Mouse (Mus musculus): ENCODE measurements around the gene Kif3b. TPM values are rescaled to one million over a fixed set of nuclear protein-coding genes. Genes with fewer than 3 reads are reported as not detected.
A peak's percentile ranks its signal among the peaks of the same experiment; 100 is the strongest.
"Not testable (repeated sequence)": the region's sequence is repeated elsewhere in the genome, so short reads cannot be mapped to it uniquely, and the experiment has no call there.

The Kif3b gene
- total RNA-seq, 4 experiments from 2014 or later, result 49.9 to 53.8 (median 52.3) TPM

DNA sequence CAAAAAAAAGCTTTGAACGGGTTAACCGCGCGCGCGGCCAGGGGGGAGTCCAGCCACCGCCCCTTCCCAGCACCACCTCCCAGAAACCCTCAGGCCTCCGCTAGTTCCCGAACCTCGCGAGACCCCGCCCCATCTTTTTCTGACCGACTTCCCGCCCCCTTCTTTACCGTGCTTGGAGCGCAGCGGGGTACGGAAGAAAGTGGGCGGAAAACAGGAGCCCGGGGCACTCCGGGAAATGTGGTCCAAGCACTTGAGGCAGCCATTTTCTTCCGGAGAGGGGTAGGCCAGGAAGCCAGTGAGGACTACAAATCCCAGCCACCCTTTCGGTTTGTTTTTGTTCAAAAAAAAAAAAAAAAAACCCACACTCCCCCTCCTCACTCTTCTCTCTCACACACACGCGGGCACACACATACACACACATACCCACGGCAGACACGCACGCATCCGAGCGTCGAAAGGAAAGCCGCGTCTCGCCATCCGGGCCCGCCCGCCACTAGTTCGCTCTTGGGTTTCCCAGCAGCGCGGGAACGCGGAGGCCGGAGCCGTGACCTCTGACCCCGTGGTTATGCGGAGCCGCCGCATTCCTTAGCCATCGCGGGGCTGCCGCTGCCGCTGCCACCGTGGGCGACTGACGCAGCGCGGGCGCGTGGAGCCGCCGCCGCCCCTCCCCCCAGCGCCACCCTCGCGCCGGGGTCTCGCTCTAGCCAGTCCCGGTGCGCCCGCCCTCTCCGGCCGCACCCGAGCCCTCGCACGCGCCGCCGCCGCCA lies 54.4 kb downstream of the Kif3b start, which contains the start of gene Asxl1:
Asxl1 (plus strand) TSS at position 376 of the 767 bp plus-strand sequence.
- peak; percentile 87 to 97 for DNase-seq (ENCODE audit: low spot score in 2 of 2)

DNA sequence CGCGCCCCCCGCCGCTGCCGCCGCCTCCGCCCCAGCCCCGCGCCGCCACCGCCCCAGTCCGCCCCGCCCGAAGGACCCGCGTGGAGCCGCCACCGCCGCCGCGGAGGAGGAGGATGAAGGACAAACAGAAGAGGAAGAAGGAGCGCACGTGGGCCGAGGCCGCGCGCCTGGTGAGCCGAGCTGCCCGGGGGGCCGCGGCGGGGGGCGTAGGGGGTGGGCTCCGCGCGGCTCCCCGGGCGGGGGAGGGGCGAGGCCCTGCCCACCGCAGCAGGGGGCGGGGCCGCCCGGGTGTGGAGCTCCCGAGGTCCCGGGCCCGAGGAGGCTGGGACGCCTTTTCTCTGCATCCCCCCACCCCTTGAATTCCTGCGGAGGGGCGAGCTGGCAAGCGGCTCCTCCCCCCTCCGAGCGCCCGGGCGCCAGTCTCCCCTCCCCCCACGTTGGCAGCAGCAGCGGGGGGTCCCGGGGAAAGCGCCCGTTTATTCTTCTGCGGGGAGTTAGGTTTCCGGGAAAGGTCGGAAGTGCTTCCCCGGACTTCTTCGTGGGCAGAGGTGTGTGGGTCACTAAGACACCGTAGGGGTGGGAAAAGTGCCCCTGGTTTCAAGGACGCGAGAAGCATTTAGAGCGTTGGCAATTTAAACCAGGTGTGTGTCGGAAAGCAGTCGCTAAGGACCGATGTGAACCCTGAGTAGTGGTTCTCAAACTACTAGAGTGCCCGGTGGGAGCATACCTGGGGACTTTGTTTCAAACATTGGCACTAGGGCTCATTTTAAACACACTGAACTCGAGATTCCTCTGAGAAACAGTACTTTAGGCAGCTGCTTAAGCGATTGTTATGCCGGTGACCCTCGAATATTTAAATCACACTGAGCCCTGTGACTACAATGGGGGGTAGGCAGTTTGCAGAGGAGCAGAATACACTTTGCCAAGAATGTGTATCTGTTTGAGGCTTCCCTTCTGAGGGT lies 55.3 kb downstream of the Kif3b start:
- DNase-seq (ENCODE audit: low spot score in 2 of 2), result peak; percentile 15 to 34

DNA sequence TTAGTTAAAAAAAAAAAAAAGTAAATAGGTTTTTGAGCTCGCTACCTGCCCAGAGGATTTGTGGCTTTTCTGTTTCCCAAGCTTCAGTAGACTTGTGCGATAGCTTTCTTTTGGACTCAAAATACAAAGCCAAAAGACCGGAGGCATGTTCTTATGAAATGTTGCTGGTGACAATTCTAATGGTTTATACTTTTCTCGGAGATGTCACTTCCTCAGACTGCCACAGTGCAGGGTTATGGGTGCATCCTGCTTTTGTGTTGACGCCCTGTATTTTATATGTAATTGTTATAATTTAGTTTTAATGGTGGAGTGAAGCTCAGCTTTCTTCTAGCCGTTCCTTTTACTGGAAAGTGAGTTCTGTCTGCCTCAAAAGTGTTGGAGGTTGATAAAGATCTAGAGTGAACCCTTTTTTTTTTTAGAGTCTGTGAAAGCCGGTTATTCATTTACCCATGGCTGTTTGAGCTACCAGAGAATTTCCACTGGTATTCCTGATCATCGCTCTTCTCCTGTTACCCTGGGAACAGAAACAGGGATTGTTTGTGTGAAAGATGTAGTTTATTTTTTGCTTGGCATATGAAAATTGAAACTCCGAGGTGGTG lies 56.1 kb downstream of the Kif3b start:
- DNase-seq (ENCODE audit: low spot score in 2 of 2), result no peak

GRCm38 (mm10) chr2:153348100-153348831 lies 57.1 kb downstream of the Kif3b start:
- DNase-seq (ENCODE audit: low spot score in 2 of 2), result no peak

DNA sequence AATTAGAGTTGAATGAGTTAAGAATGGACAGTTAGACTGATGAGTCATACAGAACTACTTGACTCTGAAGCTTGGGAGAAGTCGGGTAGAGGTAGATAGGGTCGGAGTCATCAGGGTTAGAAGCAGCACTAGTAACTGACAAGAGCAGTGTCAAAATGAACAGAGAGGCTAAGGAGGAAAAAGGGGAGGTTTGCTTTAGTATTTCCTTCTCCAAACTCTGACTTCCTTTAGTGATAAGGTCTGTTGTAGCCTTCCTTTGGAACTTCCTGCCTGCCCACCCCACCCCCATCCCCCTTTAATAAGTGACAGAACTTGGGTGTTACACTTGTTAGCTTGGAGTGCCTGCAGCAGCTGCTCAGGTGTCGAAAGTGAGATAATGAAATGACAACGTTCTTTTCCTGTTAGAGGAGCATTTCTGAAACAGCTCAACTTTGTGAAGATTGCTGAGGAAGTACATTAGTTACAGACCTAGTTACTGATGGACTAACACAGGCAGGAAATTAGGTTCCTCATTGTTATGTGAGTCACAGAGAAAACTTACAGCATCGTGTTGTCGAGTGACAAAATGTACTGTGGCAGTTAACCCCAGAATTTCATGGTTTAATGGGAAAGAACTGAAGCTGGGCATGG lies 59.5 kb downstream of the Kif3b start:
- no peak for DNase-seq (ENCODE audit: low spot score in 2 of 2)

- no peak for DNase-seq (ENCODE audit: low spot score in 2 of 2)
Observed at GRCm38 (mm10) chr2:153354648-153355047, 63.4 kb downstream of the Kif3b start.

- DNase-seq (ENCODE audit: low spot score in 2 of 2), result no peak
Observed at GRCm38 (mm10) chr2:153356784-153357183, 65.6 kb downstream of the Kif3b start.

- no peak for DNase-seq (ENCODE audit: low spot score in 2 of 2)
Observed at GRCm38 (mm10) chr2:153361101-153361710, 70.0 kb downstream of the Kif3b start.

DNA sequence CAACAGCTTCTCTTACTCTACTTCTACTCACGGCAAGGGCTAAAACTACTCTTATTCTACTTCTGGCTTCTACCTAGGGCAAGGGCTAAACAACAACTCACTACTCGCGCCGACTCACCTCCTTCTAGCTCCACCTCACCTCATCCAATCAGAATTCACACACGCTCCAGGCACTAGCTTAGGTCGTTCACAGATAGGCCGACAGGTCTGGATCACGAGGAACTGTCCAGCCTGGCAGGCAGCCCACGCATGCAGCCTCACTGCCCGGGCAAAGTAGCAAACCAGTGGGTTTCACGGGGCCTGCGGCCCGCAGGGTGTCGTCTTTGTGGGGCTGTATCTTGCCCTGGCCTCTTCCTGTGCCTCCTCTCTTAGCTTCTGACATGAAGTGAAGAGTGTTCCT lies 73.3 kb downstream of the Kif3b start:
- not testable (repeated sequence) for DNase-seq (ENCODE audit: low spot score in 2 of 2)

GRCm38 (mm10) chr2:153370871-153371270 lies 79.7 kb downstream of the Kif3b start:
- no peak for DNase-seq (ENCODE audit: low spot score in 2 of 2)

DNA sequence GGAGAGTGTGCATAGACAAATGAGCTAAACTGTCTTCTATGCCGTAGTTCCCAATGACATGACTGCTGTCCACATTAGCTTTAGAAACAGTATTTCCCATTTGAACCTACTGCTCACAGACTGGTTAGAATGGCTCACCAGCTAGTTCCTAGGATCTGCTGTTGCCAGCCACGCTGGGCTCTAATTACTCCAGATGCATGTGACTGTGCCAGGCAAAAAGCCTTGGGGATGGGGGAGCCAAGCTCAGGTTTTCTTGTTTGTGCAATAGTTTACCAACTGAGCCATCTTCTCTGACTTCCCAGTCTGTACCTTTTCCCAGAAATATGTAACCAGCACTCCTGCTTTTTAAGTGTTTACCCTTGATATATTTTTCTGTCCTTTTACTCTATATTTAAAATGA lies 84.2 kb downstream of the Kif3b start:
- no peak for DNase-seq (ENCODE audit: low spot score in 2 of 2)

DNA sequence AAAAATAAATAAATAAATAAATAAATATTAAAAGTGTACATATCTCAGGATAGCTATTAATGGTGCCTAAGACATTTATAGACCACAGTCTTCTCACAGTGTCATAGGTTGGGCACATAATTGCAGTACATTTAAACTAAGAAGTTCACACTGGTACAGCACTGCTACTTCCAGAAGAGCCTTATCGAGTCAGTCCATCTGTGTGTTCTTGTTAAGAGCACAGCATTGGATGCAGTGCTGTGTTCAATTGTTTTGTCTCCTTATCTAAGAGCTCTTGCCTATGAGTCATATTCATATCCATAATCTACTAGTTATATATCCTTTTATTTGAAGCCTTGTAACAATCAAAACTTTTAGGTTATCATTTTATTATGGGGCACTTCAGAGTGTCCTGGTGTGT lies 89.3 kb downstream of the Kif3b start:
- DNase-seq (ENCODE audit: low spot score in 2 of 2), result no peak

Other genes starting within 250 kb of the Kif3b start
- gene Ccm2l, start 225.5 kb upstream of the Kif3b start, total RNA-seq (2022), result 1 to 10 TPM; 4.3 to 4.6 (median 4.4) TPM
- gene Hck, start 182.9 kb upstream of the Kif3b start, total RNA-seq (2022), result 1 to 10 TPM; 1.7 to 4.2 (median 2.7) TPM
- 100 to 1,000 TPM; 106 to 122 (median 113) TPM for gene Tm9sf4, start 130.1 kb upstream of the Kif3b start, total RNA-seq (2022)
- 10 to 100 TPM; 26.5 to 30.0 (median 27.9) TPM for gene Tspyl3, start 66.0 kb upstream of the Kif3b start, total RNA-seq (2022)
- gene Plagl2, start 50.0 kb upstream of the Kif3b start, total RNA-seq (2022), result 1 to 10 TPM; 5.8 to 6.8 (median 6.1) TPM
- gene Pofut1, start 49.9 kb upstream of the Kif3b start, total RNA-seq (2022), result 10 to 100 TPM; 16.2 to 17.9 (median 17.3) TPM
- 10 to 100 TPM; 34.5 to 37.7 (median 35.5) TPM for gene Asxl1, start 54.4 kb downstream of the Kif3b start, total RNA-seq (2022)
- gene 4930404H24Rik, start 201.4 kb downstream of the Kif3b start, total RNA-seq (2022), result not detected
- 10 to 100 TPM; 41.1 to 48.9 (median 45.1) TPM for gene Nol4l, start 238.6 kb downstream of the Kif3b start, total RNA-seq (2022)

All from left cerebral cortex, adult 8-10 months (tissue).